Mouse (Mus musculus) midbrain, embryonic 12.5 days (tissue): ENCODE results near the gene Tgm3. TPM values are rescaled to one million over a fixed set of nuclear protein-coding genes. Genes with fewer than 3 reads are reported as not detected.

Experiments used
- ATAC-seq: fragments of 200-750 bp; cut with Nextera tagmentation; 2 replicates; pipeline ENCODE4 v1.8.0; 2017; ENCODE audit warnings: low read depth, moderate TSS enrichment, moderate library complexity; ENCODE audit not compliant: low FRiP score
- H3K27ac ChIP-seq: fragments of 300-500 bp; sonication (generic); replicated peaks from 2 replicates; pipeline ENCODE4 v1.5.1; 2016; ENCODE audit warnings: mild to moderate bottlenecking
- H3K27me3 ChIP-seq: fragments of 300-500 bp; sonication (generic); 2 replicates; pipeline ENCODE4 v1.6.1; 2016; ENCODE audit warnings: mild to moderate bottlenecking
- H3K36me3 ChIP-seq: fragments of 300-500 bp; sonication (generic); 2 replicates; pipeline ENCODE4 v1.6.1; 2016
- H3K4me1 ChIP-seq: fragments of 300-500 bp; sonication (generic); 2 replicates; pipeline ENCODE4 v1.6.1; 2016
- H3K4me2 ChIP-seq: fragments of 300-500 bp; sonication (generic); replicated peaks from 2 replicates; pipeline ENCODE4 v1.6.1; 2016; ENCODE audit warnings: mild to moderate bottlenecking, moderate library complexity
- H3K4me3 ChIP-seq: fragments of 300-500 bp; sonication (generic); 2 replicates; pipeline ENCODE4 v1.5.1; 2016; ENCODE audit warnings: mild to moderate bottlenecking
- H3K9ac ChIP-seq: fragments of 300-500 bp; sonication (generic); replicated peaks from 2 replicates; pipeline ENCODE4 v1.6.1; 2016; ENCODE audit warnings: mild to moderate bottlenecking, moderate library complexity
- H3K9me3 ChIP-seq: fragments of 300-500 bp; sonication (generic); 2 replicates; pipeline ENCODE4 v1.6.1; 2016; ENCODE audit warnings: mild to moderate bottlenecking
- WGBS: fragments of 180-500 bp; shearing (Covaris S2); methylation state at CpG from one replicate; pipeline ENCODE4 v1.1.7; 2016; 5-methylcytosine and 5-hydroxymethylcytosine counted together
- polyA plus RNA-seq: library from polyadenylated mRNA; unstranded; fragments of >200 nt; fragmentation: Nextera tagmentation; extraction: Ambion mirVana; gene quantifications from 2 replicates; pipeline ENCODE4 v1.2.1, GENCODE M21; 2016

Gene Tgm3
- 0.05 TPM in 1 of 2 replicates, not detected in the other for polyA plus RNA-seq

- Histone ChIP-seq H3K9me3 (no peaks in the 10 kb centered on the region), H3K4me1 (0 out of 2 replicates have a peak, but pooled peaks cover 2% of the 10 kb centered on the region), H3K27ac (no peak within 1 kb of the TSS), H3K27me3 (no peaks in the 10 kb centered on the region), H3K9ac (no peak within 1 kb of the TSS), H3K4me2 (no peak within 1 kb of the TSS), H3K4me3 (no peak within 1 kb of the TSS), H3K36me3 (no peaks in the 10 kb centered on the region)
- 51% methylated on average over 7 of the region's 7 CpGs for WGBS
- ATAC-seq = no peak
Observed at GRCm38 (mm10) chr2:130012026-130012425, at the start of gene Tgm3. TSS of gene Tgm3 (plus strand) at chr2:130012349.

GRCm38 (mm10) chr2:129980608-129981007, 31.5 kb upstream of the Tgm3 start:
- WGBS = 93% methylated on average over 4 of the region's 4 CpGs
- no peak for ATAC-seq
- no peak overlapping the region for H3K9ac ChIP-seq
- H3K4me1 ChIP-seq = no peaks in the 10 kb centered on the region
- H3K36me3 ChIP-seq = no peaks in the 10 kb centered on the region
- H3K9me3 ChIP-seq = no peaks in the 10 kb centered on the region
- no peak overlapping the region for H3K27ac ChIP-seq
- H3K27me3 ChIP-seq = no peaks in the 10 kb centered on the region
- H3K4me3 ChIP-seq = no peak overlapping the region
- no peak overlapping the region for H3K4me2 ChIP-seq

GRCm38 (mm10) chr2:129987527-129988045, 24.6 kb upstream of the Tgm3 start:
- Histone ChIP-seq H3K27me3 (no peaks in the 10 kb centered on the region), H3K9ac (no peak overlapping the region), H3K36me3 (no peaks in the 10 kb centered on the region), H3K4me2 (no peak overlapping the region), H3K4me1 (no peaks in the 10 kb centered on the region), H3K27ac (no peak overlapping the region), H3K9me3 (no peaks in the 10 kb centered on the region), H3K4me3 (no peak overlapping the region)
- WGBS = 85% methylated on average over 6 of the region's 6 CpGs
- no peak for ATAC-seq

- no peak overlapping the region for H3K27ac ChIP-seq
- ATAC-seq = no peak
- H3K4me1 ChIP-seq = no peaks in the 10 kb centered on the region
Observed at GRCm38 (mm10) chr2:129989646-129990045, 22.5 kb upstream of the Tgm3 start.

GRCm38 (mm10) chr2:129994468-129994867, 17.7 kb upstream of the Tgm3 start:
- Histone ChIP-seq H3K27ac (no peak overlapping the region), H3K4me2 (no peak overlapping the region), H3K36me3 (no peaks in the 10 kb centered on the region), H3K27me3 (no peaks in the 10 kb centered on the region), H3K4me3 (no peak overlapping the region), H3K4me1 (no peaks in the 10 kb centered on the region), H3K9ac (no peak overlapping the region), H3K9me3 (no peaks in the 10 kb centered on the region)
- WGBS = 82% methylated on average over 3 of the region's 3 CpGs
- ATAC-seq = no peak

More at GRCm38 (mm10) chr2:129989646-129990045, 22.5 kb upstream of the Tgm3 start:
- Histone ChIP-seq H3K4me2 (no peak overlapping the region), H3K27me3 (no peaks in the 10 kb centered on the region), H3K9me3 (no peaks in the 10 kb centered on the region), H3K36me3 (no peaks in the 10 kb centered on the region), H3K9ac (no peak overlapping the region), H3K4me3 (no peak overlapping the region)
- 94% methylated on average over 2 of the region's 2 CpGs for WGBS

- Histone ChIP-seq H3K4me2 (no peak overlapping the region), H3K27ac (no peak overlapping the region), H3K4me1 (no peaks in the 10 kb centered on the region), H3K4me3 (no peak overlapping the region), H3K9ac (no peak overlapping the region), H3K36me3 (no peaks in the 10 kb centered on the region), H3K9me3 (no peaks in the 10 kb centered on the region), H3K27me3 (no peaks in the 10 kb centered on the region)
- WGBS = 82% methylated on average over 7 of the region's 7 CpGs
- no peak for ATAC-seq
Observed at GRCm38 (mm10) chr2:129998476-129998875, 13.7 kb upstream of the Tgm3 start.

- ATAC-seq = no peak
- no peak overlapping the region for H3K9ac ChIP-seq
- H3K4me3 ChIP-seq = no peak overlapping the region
- WGBS = 87% methylated on average over 4 of the region's 4 CpGs
- no peaks in the 10 kb centered on the region for H3K9me3 ChIP-seq
- no peaks in the 10 kb centered on the region for H3K36me3 ChIP-seq
- H3K27ac ChIP-seq = no peak overlapping the region
- H3K27me3 ChIP-seq = no peaks in the 10 kb centered on the region
- no peak overlapping the region for H3K4me2 ChIP-seq
- no peaks in the 10 kb centered on the region for H3K4me1 ChIP-seq
Observed at GRCm38 (mm10) chr2:129999296-129999695, 12.9 kb upstream of the Tgm3 start.

GRCm38 (mm10) chr2:130000601-130001000, 11.5 kb upstream of the Tgm3 start:
- no peak for ATAC-seq
- H3K4me1 ChIP-seq = no peaks in the 10 kb centered on the region
- H3K9ac ChIP-seq = no peak overlapping the region
- WGBS = 92% methylated on average over 3 of the region's 3 CpGs
- no peak overlapping the region for H3K4me2 ChIP-seq
- H3K27ac ChIP-seq = no peak overlapping the region
- no peaks in the 10 kb centered on the region for H3K36me3 ChIP-seq
- no peak overlapping the region for H3K4me3 ChIP-seq
- no peaks in the 10 kb centered on the region for H3K9me3 ChIP-seq
- no peaks in the 10 kb centered on the region for H3K27me3 ChIP-seq

- Histone ChIP-seq H3K27me3 (no peaks in the 10 kb centered on the region), H3K4me2 (no peak overlapping the region), H3K4me3 (no peak overlapping the region), H3K36me3 (no peaks in the 10 kb centered on the region), H3K27ac (no peak overlapping the region), H3K9ac (no peak overlapping the region), H3K4me1 (no peaks in the 10 kb centered on the region), H3K9me3 (no peaks in the 10 kb centered on the region)
- 75% methylated on average over 4 of the region's 4 CpGs for WGBS
- ATAC-seq = no peak
Observed at GRCm38 (mm10) chr2:130004046-130004445, 8.1 kb upstream of the Tgm3 start.

GRCm38 (mm10) chr2:130009371-130009770, 2.8 kb upstream of the Tgm3 start:
- 80% methylated on average over 2 of the region's 2 CpGs for WGBS

GRCm38 (mm10) chr2:130013646-130014045, 1.5 kb downstream of the Tgm3 start:
- no peak overlapping the region for H3K27ac ChIP-seq
- H3K9ac ChIP-seq = no peak overlapping the region
- H3K36me3 ChIP-seq = no peaks in the 10 kb centered on the region
- H3K27me3 ChIP-seq = no peaks in the 10 kb centered on the region
- no peak overlapping the region for H3K4me2 ChIP-seq
- 0 out of 2 replicates have a peak, but pooled peaks cover 4% of the 10 kb centered on the region for H3K4me1 ChIP-seq
- H3K4me3 ChIP-seq = no peak overlapping the region
- no peaks in the 10 kb centered on the region for H3K9me3 ChIP-seq
- no peak for ATAC-seq

More at GRCm38 (mm10) chr2:130009371-130009770, 2.8 kb upstream of the Tgm3 start:
- Histone ChIP-seq H3K27ac (no peak overlapping the region), H3K36me3 (no peaks in the 10 kb centered on the region), H3K4me2 (no peak overlapping the region), H3K4me1 (no peaks in the 10 kb centered on the region), H3K27me3 (no peaks in the 10 kb centered on the region), H3K9ac (no peak overlapping the region), H3K9me3 (no peaks in the 10 kb centered on the region), H3K4me3 (no peak overlapping the region)
- no peak for ATAC-seq

GRCm38 (mm10) chr2:130015196-130015595, 3.0 kb downstream of the Tgm3 start:
- Histone ChIP-seq H3K4me3 (no peak overlapping the region), H3K9me3 (no peaks in the 10 kb centered on the region), H3K4me2 (no peak overlapping the region), H3K9ac (no peak overlapping the region), H3K27ac (no peak overlapping the region), H3K27me3 (no peaks in the 10 kb centered on the region), H3K4me1 (0 out of 2 replicates have a peak, but pooled peaks cover 4% of the 10 kb centered on the region), H3K36me3 (no peaks in the 10 kb centered on the region)
- WGBS = 87% methylated on average over 2 of the region's 2 CpGs
- no peak for ATAC-seq

- ATAC-seq = no peak
- H3K27me3 ChIP-seq = no peaks in the 10 kb centered on the region
- H3K4me1 ChIP-seq = 0 out of 2 replicates have a peak, but pooled peaks cover 4% of the 10 kb centered on the region
- H3K4me2 ChIP-seq = no peak overlapping the region
- no peak overlapping the region for H3K27ac ChIP-seq
- no peak overlapping the region for H3K4me3 ChIP-seq
- no peak overlapping the region for H3K9ac ChIP-seq
- no peaks in the 10 kb centered on the region for H3K9me3 ChIP-seq
- H3K36me3 ChIP-seq = no peaks in the 10 kb centered on the region
- 80% methylated on average over 2 of the region's 2 CpGs for WGBS
Observed at GRCm38 (mm10) chr2:130018084-130018483, 5.9 kb downstream of the Tgm3 start.
